Mouse (Mus musculus): ENCODE measurements around the gene Hoxd8.

The Hoxd8 gene

DNA sequence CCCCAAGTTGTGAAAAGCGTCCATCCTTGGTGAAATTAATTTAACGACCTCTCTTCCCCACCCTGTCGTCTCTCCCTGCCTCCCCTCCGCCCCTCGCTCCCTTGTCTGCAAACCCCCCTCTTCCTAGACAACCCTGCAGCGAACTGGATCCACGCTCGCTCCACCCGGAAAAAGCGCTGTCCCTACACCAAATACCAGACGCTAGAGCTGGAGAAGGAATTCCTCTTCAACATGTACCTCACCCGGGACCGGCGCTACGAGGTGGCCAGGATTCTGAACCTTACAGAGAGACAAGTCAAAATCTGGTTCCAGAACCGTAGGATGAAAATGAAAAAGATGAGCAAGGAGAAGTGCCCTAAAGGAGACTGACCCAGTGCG, 5.4 kb upstream of the Hoxd8 start:
- no peak for DNase-seq (ENCODE audit: low spot score)

GRCm38 (mm10) chr2:74699664-74700545, 4.5 kb upstream of the Hoxd8 start:
- DNase-seq (ENCODE audit: low spot score), result no peak

DNA sequence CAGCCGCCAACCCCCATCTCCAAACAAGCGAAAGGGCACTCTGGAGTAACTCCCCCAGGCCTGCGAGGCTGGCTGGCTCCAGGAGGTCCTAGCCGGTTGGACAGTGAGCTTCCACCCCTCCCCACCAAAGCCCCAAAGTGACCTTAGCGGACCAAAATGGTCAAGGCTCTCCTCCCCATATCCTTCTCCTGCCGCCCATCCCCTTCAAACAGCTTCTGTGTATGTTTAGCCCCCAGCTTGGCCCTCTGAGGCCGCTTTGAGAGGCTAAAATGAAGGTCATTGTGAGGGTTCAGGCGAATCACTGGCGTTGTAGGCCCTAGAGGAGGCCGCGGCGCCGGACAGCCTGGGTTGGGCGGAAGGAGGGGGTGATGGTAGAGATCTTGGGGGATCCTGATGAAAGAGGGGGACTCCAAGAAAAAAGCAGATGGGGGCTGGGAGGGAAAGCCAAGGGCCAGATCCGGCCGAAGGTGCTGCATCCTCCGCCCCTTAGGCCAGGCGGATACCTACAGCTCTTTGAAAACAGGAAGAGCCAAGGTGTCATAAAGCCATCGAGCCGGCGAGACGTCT, 3.8 kb upstream of the Hoxd8 start:
- no peak for DNase-seq (ENCODE audit: low spot score)

DNA sequence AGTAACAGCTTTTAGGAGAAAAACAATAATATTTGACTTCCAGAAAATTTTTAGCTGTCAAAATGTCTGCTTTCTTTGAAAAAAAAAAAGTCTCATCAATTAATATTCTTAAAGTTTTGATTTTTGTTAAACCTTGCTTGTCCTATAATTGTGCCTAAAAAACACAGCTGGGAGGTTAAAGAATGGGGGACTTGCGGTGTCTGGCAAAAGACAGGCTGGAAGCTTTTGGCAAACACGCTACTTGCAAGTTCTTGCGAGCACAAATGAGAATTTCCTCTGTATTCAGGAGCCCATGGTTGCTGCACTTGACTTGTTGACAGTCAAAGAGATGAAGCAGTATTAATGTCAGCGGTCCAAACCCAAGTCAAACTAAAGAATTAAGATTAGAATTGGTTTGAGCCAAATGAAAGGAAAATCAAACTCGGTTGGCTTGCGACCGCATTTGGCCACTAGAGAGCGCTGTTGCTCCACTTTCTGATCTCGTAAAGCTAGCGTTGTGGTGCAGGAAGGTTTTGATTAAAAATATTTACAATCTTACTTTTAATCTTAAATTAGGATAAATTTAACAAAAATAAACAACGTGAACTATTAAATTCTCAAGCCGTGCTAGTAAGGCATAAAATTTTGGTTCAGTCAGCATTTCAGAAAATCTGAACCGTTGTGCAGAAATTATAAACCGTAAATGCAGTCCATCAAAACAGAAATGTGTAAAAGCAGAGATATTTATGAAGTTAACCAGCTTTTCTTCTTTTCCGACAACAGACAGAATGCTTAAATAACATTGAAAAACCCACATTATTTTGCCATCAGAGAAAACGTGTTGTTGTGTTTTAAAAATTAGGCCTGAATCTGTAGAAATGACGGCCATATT, 2.2 kb upstream of the Hoxd8 start:
- DNase-seq (ENCODE audit: low spot score), result no peak

GRCm38 (mm10) chr2:74702820-74703219, 1.6 kb upstream of the Hoxd8 start:
- no peak for DNase-seq (ENCODE audit: low spot score)

- DNase-seq (ENCODE audit: low spot score), result no peak
Measured at GRCm38 (mm10) chr2:74703317-74703716, 1.1 kb upstream of the Hoxd8 start.

GRCm38 (mm10) chr2:74703720-74704392, 559 bp upstream of the Hoxd8 start:
- DNase-seq (ENCODE audit: low spot score), result no peak

DNA sequence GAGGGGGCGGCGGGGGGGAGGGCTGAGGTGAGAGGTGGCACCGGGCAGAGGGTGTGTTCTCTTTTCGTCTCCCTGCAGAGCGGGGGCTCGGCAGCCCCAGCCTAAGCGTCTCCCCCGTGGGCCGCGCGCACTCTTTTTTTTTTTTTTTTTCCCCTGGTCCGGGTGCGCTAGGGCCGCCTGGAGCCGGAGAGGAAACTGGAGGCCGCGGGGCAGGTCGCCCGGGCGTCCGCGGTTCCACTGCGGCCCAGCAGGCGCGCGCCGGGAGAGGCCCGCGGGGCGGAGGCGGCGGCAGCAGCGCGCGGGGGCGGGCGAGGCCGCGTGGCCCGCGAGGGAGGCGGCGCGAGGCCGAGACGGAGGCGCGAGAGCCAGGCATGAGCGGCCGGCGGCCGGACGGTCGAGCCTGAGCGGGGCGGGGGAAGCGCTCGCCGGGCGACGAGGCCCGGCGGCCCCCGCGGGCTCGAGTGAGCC, 618 bp downstream of the Hoxd8 start:
- DNase-seq (ENCODE audit: low spot score), result no peak

DNA sequence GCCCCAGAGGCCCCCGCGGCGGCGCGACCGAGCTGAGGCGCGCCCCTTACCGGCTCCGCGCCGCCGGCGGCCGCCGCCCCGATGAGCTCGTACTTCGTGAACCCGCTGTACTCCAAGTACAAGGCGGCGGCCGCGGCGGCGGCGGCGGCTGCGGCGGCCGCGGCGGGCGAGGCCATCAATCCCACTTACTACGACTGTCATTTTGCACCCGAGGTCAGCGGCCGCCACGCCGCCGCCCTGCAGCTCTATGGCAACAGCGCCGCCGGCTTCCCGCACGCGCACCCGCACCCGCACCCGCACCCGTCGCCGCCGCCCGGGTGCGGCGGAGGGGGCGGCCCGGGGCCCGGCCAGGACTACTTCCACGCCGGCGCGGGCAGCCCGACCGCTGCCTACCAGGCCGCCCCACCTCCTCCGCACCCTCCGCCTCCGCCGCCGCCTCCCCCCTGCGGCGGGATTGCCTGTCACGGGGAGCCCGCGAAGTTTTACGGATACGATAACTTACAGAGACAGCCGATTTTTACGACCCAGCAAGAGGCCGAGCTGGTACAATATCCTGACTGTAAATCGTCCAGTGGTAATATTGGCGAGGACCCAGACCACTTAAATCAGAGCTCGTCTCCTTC, 1.2 kb downstream of the Hoxd8 start:
- DNase-seq (ENCODE audit: low spot score), result no peak

GRCm38 (mm10) chr2:74706393-74706960, 2.1 kb downstream of the Hoxd8 start:
- no peak for DNase-seq (ENCODE audit: low spot score)

- no peak for DNase-seq (ENCODE audit: low spot score)
Measured at GRCm38 (mm10) chr2:74707599-74707998, 3.2 kb downstream of the Hoxd8 start.

DNA sequence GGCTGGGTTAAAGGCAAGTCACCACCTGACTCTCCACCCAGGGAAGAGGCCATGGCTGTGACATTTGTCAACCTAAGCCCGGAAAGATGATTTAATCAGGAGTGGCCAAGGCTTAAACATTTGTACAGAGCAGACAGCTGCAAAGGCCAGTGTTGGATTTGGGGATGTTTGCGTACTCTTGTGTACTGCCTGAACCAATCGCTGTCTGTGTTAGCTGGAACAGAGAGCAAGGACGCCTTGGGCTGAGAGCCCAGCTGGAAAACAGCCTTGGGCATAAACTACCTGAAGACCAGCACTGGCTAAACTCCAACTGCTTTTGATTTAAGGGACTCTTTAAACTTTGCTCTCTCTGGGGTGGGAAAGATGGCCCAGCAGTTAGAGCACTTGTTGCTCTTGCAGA, 4.3 kb downstream of the Hoxd8 start:
- no peak for DNase-seq (ENCODE audit: low spot score)

GRCm38 (mm10) chr2:74709465-74710419, 5.3 kb downstream of the Hoxd8 start:
- no peak for DNase-seq (ENCODE audit: low spot score)

DNA sequence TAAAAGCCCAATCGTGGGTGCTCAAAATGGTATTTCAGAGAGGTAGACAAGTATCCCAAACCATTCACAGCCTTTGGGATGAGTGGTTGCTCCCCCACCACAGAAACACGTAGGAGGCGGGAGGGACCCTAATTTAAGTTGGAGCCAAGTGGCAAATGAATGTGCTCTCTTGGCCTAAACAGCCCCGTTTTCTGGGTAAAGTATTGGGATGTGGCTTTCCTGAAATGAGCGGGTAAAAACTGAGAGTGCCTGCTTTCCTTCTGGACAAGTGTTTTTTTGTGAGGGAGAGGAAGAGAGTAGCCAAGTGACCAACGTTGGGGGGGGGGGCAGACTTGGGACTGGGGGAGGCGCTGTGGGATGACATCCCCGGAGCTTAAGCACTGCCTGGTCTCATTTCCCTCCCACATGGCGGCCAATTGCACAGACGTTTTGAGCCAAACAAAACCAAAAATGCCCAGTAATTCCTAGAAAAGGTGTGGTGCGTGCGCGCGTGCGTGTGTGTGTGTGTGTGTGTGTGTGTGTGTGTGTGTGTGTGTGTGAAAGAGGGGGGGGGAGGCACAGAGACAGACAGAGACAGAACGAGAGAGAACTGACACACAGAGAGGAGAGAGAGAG, 6.6 kb downstream of the Hoxd8 start:
- DNase-seq (ENCODE audit: low spot score), result no peak

DNA sequence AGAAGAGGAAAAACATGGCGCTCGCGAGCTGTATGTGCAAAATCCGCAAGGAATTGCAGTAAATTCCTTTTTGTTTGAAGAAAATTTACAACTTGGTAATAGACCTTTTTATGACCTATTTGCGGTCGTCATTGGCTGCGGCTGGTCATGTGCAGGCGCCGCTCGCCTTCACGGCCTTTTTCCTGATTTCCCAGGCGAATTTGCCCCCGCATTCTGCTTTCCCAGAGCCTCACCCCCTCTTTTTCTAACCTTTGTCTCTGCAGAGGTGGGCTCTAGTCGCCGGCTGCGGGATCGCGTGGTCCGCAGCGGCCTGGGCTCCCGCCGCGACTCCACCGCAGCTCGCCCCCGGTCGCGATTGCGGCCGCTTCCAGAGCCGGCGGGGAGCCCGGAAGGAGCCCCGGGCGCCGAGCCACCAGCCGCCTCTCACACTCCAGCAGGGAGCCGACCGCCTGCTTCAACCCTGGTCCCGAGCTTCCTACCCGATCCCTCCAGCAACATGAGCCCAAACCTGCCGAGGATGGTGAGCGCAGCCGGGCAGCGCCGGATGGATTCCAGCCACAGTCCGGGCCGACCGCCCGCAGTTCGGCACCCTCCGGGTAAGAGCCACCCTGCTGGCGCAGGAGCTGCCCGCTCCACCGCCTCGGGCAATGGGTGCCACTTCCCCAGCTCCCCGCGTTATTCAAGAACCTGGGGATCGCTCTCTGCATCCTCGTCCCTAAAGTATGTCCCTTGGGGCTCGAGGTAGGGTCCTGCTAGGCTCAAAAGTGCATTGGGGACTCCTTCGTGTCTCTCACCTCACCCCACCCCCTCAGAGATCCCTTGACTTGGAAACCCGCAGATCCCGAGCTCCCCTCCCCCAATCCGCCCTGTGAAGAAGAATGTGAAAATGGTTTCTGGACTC, 7.6 kb downstream of the Hoxd8 start, which contains the start of the genes Hoxd3 and Hoxd4:
Gene Hoxd3, plus strand, starts transcription at position 207 of the 901 bp plus-strand sequence.
Gene Hoxd4, plus strand, starts transcription at position 209 of the 901 bp plus-strand sequence.
- no peak for DNase-seq (ENCODE audit: low spot score)

DNA sequence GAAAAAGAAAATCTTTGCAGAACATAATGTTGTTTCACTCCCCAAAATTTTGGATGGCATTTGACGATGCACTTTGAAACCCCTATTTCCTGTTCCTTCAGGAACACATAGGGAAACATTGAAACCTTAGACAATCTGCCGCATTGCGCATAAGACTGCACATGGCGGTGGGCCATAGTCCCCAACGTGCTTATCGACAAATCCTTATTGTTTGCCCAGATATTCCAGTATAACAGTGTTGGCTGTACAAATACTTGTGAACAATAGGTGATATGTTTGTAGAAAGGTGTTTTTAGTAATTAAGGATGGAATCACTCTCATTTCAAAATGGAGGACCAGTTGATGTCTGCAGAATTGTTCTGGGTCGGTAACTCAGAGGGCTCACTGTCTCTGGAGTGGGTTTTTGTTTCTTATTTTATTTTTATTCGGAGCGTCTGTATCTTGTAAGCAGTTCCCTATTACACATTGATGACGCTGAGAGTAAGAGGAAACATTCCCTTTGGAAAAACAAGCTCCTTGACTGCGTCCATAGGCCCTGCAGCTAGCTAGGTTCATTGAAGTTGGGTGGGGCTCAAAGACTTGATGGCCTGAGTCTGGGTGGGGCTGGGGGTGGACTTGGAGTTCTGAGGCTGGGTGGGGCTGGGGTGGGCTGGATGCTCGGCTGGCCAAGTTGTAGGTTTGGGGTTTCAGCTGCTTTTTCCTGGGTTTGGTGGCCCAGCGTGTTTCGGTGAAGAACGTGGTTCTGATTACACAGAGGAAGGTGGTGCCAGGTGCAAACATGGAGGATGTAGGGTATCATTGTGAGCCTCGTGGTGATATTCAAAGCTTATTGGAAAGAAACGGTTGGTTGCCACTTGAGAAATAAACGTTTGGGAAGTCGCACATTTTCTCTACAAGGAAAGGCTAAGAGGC, 9.1 kb downstream of the Hoxd8 start:
- DNase-seq (ENCODE audit: low spot score), result no peak

DNA sequence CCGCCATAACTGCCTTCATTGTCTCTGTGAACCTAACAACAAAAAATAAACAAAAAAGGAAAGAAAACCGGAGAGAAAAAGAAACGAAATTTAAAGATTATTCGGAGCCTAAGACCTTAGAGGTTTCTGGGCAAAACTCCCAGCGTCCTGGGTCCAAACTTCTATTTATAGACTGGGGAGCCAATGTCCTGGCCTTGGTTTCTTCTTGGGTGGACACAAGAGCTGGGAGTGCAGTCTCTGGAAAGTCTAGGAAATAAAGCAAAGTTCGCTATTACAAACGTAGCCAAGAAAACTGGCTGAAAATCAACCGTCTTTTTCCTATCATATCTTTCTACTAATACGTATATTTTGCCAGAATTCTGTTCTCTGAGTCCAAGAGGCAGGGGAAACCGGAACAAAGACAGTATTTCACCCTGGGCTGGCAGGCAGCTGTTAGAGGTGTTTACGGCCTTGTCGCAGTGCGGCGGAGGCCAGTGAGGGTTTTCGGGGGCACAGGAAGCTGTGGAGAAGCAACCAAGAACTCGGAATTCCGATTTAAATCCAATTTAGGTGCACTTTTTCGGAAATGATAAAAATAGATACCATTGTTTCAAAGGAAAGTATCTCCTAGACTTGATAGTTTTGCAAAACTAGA, 9.9 kb downstream of the Hoxd8 start:
- DNase-seq (ENCODE audit: low spot score), result no peak
